Mouse (Mus musculus): Measurements from ENCODE around the gene Glis3.

The Glis3 gene

GRCm38 (mm10) chr19:28300226-28300625, 379.7 kb downstream of the Glis3 start:
- DNase-seq, result no peak

DNA sequence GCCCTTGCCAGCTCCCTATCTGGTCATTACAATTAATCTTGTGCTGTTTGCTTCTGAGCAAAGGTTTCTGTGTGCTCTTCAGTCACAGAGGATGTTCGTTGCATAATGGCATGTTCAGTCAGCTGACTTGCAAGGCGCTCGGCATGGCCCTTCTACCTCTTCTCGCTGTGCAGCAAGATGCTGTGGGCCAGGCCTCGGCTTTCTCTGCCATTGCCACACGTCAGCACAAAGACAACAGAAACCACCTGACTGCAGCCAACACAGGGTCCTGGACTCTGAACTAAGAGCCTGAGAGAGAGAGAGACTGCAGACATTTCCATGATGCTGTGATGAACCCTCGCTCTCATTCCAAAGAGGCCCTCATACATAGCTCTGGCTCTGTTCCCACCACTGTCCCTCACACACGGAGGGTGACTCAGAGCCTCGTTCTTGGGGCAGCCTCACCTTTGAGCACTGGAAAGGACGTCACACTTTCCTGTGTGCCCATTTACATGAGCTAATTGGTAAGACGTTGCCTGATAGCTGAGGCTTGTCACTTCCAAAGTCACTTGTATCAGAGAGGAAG, 380.6 kb downstream of the Glis3 start:
- no peak for DNase-seq

GRCm38 (mm10) chr19:28298669-28299068, 381.2 kb downstream of the Glis3 start:
- DNase-seq, result no peak

GRCm38 (mm10) chr19:28291596-28291995, 388.3 kb downstream of the Glis3 start:
- DNase-seq, result no peak

DNA sequence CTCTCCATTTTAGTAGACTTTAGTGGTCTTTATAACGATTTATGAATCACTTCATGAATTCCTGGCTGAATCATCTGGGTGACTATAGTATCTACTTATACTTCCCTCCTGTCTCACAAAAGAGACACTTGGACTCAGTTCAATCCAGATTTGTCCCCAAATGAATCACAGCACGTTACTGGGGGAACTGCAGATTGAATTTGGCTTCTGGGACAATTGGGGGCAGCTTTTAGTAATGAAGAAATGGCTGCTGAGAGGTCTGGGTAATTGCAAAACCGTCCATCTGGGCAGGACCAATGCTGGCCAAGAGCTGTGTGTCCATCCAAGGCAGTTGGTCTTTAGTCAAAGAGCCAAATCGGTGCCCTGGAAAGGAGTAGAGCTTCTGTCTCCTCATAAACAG, 390.4 kb downstream of the Glis3 start:
- no peak for DNase-seq

GRCm38 (mm10) chr19:28287431-28287830, 392.4 kb downstream of the Glis3 start:
- no peak for DNase-seq

- DNase-seq, result no peak
Measured at GRCm38 (mm10) chr19:28284098-28284569, 395.7 kb downstream of the Glis3 start.

DNA sequence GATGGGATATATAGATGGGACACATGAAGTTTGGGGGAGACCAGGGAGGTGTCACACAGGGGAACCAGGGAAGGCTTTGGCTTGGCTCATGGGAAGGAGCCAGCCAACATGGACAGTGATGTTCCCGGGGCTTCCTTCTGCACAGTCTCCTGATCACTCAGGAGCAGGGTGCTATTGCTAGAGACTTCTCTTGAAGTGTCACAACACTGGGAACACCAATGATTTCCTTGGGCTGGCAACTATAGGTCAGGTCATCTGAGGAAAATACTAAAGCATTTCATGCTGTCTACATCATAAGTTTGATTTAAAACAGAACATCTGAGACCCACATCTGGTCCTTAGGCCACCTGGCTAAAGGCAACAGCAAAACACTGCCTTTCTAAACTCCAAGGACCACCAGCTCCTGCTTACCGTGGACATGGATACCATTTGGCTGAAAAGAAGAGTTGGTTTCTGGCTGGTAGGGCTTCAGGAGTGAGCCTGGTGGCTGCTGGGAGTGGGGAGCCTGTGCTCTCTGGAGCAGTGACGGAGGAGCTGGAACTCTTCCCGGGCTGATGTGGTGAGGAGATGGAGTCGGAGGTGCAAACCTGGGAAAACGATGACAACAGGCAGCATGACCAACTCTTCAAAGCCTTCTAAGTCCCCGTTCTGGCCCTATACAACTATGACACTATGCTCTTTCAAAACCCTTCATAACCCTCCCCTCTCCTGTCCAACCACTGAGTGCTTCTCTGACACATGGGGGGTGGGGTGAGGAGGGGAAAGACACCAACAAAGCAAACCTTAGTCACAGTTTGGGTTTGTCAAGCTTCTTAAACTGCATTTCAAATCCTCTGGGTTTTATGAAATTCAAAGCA, 396.4 kb downstream of the Glis3 start:
- no peak for DNase-seq

DNA sequence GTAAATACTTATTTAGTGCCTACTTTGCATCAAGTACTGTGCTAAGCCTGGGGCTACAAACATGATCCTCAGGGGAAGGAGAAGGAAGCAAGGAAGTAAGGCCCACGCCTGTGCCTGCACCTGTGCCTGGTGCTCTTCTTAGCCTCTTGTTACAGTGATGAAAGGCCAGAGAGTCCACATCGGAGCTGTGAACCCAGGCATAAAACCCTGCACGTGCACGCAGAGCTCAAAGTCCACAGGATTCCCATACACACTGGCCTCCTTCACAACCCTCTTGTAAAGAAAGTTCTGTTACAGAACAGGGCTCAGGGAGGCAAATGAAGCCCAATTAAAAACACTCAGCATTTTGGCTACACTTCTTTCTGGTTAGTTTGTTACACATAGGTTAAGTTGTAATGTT, 398.5 kb downstream of the Glis3 start:
- no peak for DNase-seq

- DNase-seq, result no peak
Measured at GRCm38 (mm10) chr19:28277104-28277503, 402.8 kb downstream of the Glis3 start.

GRCm38 (mm10) chr19:28274501-28274900, 405.4 kb downstream of the Glis3 start:
- DNase-seq, result no peak

DNA sequence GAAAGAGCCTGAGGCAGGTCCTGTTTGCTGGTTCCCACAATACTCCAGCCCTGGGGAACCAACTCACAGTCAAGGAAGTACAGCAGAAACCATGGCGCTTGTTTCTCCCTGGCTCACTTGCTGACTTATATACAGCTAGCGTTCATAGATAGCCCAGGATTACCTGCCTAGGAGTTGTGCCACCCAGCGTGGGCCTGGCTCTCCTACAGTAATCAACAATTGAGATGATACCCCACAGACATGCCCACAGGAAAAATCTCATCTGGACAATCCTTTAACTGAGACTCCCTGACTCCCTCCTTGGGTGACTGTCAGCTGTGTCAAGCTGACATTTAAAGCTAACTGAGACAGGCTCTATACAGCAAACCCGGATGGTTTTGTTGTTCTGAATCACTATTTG, 405.9 kb downstream of the Glis3 start:
- no peak for DNase-seq

GRCm38 (mm10) chr19:28266850-28267249, 413.0 kb downstream of the Glis3 start:
- no peak for DNase-seq

DNA sequence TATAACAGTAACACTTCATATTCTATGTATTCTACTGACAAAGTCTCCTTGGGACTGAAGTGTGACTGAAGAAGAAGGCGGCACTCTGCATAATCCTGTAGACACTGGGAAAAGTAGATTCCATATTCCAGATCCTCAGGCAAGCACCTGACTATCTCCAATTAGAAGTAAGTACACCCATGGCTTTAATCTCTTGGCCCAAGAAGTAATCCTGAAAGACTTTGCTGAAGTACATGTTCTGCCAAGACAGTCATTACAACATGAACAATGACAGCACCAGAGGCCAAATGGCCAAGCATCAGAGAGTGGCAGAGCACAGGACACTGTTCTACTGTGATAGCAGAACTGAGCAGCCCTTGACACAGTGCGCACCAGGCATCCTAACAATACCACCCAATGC, 414.1 kb downstream of the Glis3 start:
- DNase-seq, result no peak

DNA sequence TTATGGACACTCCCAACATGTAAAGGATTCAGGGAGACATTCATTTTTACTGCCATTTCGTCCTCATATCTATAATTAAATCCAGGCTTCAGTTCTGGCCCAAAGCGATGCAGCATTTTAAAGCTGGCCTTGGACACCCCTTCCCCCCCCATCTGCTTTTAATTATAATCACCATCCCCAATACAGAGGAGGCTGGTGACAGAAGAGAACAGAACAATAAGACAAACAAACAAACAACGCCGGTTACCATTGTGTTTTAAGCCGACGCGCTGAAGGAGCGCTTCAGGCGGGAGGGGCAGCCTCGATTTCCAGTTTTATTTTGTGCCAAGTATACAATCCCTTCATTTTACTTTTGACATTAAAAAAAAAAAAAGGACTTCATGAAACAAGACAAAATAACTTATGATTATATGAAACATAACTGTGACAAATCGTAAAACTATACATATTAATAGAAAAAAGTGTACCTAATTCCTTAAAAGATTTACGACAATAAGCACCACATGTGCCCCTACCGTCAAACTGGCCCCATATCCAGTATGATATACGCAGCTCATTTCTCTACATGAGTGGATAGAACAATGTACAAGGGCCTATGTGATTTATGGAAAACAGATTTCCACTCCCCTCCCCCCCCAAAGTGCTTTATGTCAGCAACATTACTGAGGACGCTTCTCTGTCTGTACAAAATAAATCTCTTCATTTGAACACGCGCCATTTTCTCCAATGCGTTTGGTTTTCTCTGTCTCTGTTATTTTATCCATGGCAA, 420.8 kb downstream of the Glis3 start:
- DNase-seq, result no peak

DNA sequence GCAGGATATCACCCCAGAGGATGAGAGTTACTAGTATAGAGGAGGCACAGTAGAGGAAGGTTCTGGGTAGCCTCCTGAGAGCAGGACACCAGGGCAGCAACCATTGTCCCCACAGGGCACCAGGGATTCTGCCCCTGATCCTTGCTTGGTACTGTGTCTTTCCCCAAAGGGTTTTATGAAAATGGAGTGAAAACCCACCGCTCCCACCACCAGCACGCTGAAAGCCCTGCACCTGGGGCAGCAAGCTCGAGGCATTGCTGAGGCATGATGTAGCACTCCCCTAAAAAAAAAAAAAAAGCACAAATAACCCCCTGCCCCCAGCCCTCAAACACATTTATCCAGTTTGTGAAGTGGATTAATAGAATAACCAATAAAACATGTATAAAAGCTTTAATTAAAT, 421.4 kb downstream of the Glis3 start:
- no peak for DNase-seq

DNA sequence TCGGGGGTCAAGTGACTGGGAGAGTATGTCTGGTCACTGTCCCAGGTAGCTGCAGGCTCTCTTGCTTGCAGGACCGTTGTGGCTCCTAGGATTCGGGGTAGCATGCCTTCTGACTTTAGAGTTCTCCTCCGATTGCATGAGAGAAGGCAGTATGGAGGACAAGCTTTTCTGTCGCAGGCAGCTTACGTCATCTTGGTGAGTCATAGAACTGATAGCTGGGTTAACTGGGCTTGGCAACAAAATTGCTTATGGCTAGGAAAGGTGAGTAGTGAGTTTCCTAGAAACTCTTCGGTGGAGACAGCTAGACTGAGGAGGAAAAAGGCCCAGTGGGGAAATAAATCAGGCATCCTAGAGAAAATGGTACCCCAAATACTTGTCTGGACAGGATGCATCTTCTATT, 432.5 kb downstream of the Glis3 start:
- DNase-seq, result no peak

GRCm38 (mm10) chr19:28246186-28246585, 433.7 kb downstream of the Glis3 start:
- no peak for DNase-seq

GRCm38 (mm10) chr19:28238073-28238472, 441.8 kb downstream of the Glis3 start:
- DNase-seq, result no peak

GRCm38 (mm10) chr19:28237621-28238020, 442.3 kb downstream of the Glis3 start:
- no peak for DNase-seq

- no peak for DNase-seq
Measured at GRCm38 (mm10) chr19:28235571-28235970, 444.3 kb downstream of the Glis3 start.

DNA sequence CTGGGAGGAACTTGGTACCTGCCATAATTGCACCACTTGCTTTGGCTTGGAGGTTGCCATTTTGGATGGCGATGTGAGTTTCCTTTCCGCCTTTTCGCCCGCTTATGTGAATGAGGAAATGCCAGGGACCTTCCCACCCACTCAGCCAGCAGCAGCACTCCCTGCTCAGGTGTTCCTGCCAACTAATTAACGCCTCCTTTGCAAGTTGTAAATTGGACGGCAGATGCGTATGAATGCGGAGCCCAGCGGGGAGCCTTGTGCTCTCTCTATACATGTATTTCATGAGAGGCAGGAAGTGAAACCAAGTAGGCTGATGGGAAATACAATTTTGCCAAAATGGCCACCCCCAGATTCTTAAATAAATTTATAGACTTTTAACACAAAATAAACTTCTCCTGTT, 444.8 kb downstream of the Glis3 start:
- no peak for DNase-seq

GRCm38 (mm10) chr19:28234676-28235075, 445.2 kb downstream of the Glis3 start:
- DNase-seq, result no peak

DNA sequence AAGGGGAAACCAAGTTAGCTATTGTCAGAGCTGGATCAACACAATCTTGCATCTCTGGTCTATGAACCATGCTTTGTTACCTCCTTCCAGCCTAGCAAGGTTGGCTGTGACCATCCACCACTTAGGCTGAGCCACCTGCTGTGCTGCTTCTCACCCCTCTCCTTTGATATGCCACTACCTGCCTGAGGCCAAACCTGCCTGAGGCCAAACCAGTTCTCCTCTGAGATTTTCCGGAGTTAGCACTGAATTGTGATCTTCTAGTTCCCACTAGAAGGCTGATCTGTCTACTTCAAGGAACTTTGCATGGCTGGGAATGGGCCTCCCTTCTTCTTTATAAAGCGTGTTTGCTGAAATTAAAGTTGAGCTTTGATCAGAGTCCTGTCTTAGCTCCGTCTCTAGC, 448.4 kb downstream of the Glis3 start:
- no peak for DNase-seq
